Mouse (Mus musculus) induced T-regulatory cell, adult 2 months (primary cell): Measurements from ENCODE around the gene Vipas39.
"Not testable (repeated sequence)": the region's sequence is repeated elsewhere in the genome, so short reads cannot be mapped to it uniquely, and the experiment has no call there.

ENCODE experiments used
- DNase-seq: peaks from one replicate; pipeline ENCODE4 v3.0.0-alpha.2; 2012; ENCODE audit warnings: low read depth

Gene Vipas39

DNA sequence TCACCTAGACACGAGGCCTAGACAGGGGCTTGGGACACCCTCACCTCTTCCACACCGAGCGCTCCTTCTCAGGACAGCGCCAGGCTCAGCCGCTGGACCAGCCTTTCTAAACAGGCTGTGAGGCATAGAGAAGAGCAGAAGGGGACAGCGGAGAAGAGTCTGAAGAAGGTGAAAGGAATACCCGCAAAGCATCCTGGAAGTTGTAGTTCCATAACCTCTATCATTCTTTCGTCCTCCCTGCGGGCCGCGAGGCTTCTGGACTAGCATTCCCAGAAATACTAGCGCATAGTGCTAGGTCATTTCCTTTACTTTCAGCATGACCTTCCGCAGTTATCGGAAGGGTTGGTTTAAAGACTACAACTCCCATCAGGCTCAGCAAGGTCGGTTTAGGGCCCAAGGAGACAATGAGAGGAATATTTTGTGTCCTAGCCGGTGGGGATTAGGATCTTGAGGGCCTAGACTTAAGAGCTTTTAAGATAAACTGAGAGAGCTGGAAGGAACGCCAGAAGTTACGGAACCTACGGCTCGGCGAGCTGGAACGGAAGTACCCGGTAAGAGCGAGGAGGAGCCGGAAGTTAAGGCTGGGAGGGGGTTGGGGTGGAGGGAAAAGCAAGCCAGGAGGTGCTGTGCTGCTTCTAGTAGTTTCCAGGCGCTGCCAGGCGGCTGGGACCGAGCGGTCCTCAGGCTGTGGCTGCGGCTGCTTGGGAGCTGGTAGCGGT, at the start of gene Vipas39, which contains the start of gene Ahsa1:
Vipas39 (minus strand) TSS at position 149 of the 719 bp plus-strand sequence.
Ahsa1 (plus strand) TSS at position 372 of the 719 bp plus-strand sequence.
- peak; percentile 97 for DNase-seq

DNA sequence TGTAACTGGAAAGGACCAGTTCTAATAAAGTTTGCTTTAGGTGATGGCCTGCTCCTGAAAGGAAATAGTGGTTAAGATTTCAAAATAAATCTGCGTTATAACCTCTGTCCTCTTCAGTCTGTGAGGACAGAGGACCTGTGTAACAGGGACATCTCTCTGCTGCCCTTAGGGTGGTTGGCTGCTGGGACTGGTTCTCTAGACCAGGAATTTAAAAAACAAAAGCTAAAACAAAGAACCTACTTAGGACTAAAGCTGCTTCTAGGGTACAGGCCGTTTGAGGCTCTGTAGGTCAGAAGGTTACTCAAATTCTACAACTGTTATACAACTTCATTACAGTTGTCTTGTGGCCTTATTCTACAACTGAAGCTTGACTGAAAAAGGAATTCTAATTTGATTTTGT, 47.0 kb upstream of the Vipas39 start:
- DNase-seq = no peak

DNA sequence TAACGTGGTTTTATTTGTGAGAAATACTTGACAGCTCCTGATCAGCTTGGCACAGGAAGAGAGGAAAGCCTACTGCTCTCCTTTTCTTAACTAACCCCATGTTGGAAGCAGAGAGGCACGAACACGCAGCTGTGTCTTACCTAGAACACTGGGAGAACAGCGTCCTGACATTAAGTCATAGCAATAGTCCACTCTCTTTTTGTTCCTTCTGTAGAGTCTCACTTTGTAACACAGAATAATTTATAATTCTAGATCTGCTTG, 40.5 kb upstream of the Vipas39 start:
- not testable (repeated sequence) for DNase-seq

DNA sequence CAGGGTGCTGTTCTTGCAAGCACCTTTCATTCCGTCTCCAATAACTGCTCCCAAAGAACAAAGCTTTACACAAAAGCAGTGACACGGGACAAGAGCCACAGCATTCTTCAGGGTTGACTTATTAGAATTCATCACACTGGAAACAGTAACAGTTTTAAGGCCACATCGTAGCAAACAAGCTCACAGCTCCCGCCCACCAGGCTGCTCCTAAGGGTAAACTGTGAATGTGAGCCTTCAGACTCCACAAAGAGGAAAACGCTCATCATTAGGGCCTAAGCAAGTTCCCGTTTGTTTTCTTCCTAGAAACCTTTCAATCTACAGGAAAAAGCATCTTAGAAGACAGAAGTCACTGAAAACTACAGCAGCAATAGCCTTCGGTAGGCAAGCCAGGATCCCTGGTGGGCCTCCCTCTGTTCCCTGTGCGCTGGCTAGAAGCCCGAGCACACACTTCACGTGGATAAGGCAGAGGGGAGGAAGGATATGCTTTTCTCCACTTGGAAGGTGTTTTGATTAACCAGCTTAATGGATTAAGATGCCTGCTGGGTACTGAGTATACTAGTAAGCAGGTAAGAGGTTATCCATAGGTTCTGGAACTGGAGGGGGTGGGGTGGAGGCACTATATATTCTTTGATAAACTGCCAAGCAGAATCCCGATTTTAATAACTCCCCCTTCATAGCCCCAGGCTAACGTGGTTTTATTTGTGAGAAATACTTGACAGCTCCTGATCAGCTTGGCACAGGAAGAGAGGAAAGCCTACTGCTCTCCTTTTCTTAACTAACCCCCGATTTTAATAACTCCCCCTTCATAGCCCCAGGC, 39.9 kb upstream of the Vipas39 start:
- no peak for DNase-seq

DNA sequence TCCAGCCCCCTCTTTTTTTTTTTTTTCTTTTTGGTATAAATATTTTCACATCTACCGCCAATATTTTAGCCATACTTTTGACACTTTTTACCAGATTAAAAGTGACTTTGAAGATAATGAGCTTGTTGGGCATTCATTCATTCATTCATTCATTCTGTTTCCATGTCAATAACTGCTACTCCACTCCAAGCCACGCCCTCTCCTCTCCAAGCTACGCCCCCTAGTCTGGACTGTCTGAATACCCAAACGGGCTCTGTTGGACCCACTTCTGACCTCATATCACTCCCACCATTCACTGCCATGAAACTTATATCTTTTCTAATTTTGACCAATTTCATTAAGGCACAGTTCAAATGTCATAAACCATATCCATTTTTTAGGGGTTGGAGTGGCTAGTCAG, 35.1 kb upstream of the Vipas39 start:
- DNase-seq = no peak

DNA sequence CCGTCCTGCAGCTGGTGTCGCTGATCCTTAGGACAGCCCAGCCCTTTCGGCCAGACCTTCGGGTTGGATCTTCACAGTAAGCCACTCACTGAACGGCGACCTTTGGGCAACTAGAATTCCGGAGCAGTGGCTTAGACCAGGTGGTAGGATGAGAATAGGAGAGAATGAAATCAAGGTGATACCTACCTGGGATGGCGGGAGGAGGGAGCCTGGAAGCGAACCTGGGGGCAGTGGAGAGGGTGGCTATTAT, 34.3 kb upstream of the Vipas39 start:
- peak; percentile 29 for DNase-seq

DNA sequence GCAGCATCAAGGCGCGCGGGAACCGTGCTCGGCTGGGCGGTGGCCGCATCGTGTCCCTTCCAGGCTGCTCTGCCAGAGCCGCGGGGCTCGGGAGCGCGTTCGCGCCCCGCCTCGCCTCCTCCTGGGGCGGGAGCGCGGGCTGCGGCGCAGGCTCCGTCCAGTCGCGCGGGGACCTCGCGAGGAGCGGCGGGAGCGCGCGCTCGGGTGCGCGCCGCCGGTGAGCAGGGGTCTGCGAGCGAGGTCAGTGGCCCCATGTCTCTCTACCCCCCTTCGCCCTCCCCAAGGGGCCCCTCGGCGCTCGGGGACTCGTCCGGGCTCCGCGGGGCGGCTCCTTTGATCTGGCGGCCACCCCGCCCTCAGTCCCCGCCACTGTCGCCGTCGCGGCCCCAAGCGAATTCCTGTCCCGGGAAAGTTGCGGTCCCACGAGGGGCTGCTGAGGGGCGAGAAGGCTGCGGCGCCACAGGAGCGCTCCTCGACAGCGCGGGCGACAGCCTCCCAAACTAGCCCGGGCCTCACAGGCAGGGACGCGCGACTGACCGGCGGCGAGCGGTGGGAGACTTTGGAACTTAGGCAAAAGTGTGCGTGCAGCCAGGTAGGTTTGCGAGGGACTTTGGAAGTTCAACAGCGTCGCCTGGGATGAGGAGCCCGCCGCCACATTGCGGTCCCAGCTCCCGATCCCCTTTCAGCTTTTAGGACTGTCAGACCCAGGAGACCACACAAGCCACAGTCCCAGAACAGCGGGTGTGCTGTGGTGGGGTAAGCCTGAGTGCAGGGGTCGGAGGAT, 33.8 kb upstream of the Vipas39 start, which contains the start of gene Ism2:
Ism2 (minus strand) TSS at position 49 of the 784 bp plus-strand sequence.
- no peak for DNase-seq

DNA sequence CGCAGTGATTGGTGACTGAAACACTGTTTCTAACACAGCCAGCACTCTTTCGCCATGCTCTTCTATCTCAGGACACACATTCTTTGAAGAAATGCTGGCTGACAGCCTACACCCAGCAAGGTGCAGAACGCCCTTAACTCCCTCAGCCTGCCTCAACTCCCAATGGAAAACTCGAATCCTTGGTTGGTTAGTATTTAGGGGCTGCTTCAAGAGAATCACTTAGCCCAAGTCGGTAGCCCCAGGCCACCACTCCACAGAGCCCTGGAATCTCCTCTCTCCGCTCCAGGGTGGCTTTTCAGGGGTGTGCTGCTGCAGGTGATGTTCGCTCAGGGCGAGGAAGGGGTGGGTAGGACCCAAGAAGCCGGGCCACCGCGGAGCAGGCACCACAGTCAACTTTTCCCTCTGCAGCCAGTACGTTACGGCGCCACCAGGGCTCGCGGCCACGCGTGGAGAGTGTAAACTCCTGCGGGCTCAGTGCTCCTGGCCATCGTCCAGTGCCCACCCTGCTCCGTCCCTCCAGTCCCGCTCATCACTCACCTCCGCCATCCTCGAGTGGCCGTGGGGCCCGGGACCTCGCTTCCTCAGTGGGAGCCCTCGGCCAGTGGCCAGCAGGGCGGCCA, 33.1 kb upstream of the Vipas39 start:
- DNase-seq = peak; percentile 35

DNA sequence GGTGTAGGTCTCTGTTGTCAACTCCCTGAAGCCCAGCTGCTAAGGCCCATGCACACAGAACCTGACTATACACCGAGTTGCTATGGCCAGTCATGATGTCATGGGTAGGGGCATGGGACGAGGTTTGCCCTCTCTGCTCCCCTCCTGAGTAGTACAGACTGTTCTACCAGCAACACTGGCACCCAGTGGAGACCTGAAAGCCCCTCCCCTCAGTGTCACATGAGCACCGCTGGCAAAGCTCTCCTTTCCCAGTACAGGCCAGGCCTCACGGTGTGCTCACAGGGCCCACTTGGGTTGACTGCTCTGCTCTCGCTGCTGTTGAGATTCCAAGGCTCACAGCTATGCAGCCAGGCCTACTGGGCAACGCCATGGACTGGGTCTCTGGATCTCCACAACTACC, 27.9 kb upstream of the Vipas39 start:
- DNase-seq = no peak

DNA sequence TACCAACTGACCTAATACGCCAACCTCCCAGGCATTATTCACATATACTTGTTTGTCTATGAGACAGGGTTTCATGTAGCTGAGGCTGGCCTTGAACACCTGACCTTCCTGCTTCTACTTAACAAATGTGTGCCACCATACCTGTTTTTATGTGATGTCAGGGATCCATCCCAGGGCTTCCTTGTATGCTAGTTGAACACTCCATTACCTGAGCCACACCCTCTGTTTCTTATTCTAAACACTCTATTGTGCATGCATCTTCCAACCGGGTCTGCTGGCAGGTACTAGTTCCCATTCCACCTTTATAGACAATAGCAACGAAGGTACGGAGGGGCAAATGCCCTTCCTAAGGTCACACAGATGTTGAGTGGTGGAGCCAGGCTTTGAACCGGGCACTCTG, 23.0 kb upstream of the Vipas39 start:
- no peak for DNase-seq

DNA sequence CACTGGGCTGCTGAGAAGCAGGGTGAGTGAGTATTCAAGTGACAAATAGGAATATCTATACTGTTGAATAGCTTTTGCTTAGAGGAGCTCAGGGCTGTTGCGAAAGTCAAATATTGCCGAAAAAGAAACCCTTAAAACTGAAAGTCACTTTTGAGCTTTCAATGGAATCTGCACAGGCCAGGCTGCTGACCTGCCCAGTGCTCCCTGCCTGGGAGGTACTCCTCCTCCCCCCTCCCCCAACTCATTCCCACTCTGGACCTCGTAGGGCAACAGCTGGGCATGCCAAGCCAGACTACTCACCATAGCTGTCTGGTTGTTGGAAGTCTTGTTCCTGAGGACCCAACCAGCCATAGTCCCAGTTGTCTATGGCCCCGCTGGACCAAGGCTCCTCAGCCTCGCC, 18.7 kb upstream of the Vipas39 start:
- DNase-seq = no peak

DNA sequence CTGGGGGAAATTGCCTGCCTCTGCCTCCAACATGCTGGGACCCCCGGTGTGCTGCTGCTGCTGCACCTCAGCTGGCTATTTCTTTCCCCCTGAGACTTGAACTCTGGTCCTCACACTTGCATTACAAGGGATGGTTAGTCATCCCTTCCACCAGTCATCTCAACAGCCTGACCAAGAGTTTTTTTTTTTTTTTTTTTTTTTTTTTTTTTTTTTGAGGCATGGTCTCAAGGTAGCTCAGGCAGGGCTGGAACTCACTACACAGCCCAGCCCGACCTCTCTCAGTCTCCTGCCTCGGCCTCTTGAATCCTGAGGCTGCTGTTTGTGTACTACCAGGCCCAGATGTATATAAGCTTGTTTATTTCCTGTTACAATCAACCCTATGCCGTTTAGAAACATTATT, 18.2 kb upstream of the Vipas39 start:
- no peak for DNase-seq

DNA sequence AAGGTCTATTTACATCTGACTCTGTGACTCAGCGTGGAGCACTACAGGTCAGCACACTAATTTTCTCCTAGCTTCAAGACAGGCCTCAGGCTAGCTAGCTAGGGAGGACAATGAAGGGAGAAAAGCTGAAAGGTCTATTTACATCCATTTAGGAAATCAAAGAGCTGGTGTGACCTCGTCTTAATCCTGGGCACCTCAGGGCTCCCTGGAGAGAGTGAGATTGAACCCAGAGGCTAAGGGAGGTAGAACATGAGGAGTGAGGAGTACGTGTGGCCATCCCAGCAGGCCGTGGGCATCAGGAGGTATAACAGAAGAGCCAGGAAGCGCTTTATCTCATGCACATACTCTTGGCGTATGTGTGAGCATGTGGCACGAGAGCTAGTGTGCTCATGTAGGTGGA, 17.6 kb upstream of the Vipas39 start:
- DNase-seq = no peak

DNA sequence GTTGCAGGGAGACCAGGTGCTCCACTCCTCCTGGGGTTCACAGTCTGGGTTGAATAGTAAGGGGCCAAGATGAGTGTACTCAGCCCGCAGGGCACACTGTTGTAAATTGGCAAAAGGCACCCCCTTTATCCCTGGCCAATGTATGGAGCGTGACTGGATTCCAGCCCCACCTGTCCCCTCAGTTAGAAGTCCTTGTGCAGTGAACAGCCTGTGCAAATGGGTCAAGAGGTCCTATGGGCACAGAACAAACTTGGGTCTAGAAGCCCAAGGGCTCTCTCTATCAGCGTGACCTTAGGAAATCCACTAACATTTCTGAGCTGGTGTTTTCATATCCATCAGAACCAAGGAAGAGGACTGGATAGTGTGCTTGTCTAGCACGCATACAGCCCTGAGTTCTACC, 16.7 kb upstream of the Vipas39 start:
- DNase-seq = no peak

DNA sequence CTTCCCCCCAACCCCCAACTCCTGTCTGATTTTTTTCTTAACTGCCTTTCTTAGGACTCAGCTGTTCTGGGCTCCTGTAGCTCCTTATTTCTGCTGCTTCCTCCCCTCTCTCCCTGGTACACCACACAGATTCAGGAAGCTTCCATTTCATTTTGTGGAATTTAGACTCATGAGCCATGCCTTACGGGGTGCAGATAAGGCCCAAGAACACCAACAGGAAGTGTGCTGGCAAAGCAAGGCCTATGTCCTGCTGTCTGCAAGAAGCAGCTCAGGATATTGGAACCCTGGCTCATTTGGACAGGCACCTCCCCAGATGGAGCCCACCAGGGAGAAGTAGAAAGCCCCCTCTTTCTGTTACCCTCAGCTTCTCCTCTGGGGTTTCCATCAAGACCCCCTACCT, 15.7 kb upstream of the Vipas39 start:
- DNase-seq = no peak

DNA sequence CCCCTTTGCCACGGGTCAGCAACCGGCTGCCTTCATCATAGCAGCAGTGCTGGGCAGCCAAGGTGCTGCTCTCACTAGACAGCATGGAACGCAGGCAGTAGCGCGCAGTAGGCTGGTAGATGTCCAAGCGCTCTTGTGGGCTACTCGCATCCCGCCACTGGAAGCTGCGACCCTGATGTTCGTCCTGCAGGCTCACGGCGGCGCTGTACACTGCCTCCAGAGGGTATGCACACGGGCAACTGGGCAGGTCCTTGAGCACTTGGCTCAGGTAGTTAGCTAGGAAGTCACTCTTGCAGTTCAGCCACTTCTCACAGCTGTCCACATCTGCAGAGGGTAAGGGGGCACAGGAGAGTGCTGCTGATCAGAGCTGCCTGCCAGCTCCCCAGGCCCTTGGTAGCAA, 13.8 kb upstream of the Vipas39 start:
- DNase-seq = no peak

DNA sequence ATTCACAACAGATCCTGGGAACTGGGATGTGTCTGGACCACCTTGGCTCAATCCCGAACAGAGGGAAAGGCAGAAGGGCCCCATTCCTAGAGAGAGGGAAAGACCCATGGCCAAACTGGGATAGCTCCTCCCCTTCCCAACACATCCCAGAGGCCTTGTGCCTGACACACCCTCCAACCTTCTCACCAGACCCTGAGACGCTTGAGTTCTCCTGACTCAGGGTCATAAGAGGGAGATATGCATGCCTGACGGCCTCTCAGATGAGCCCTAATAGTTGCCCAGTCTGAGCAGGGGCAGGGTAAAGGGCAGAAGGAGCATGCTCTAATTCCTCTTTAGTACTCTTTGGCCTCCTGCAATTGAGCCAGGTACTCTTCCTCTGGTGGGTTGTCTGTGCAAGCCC, 13.3 kb upstream of the Vipas39 start:
- no peak for DNase-seq

DNA sequence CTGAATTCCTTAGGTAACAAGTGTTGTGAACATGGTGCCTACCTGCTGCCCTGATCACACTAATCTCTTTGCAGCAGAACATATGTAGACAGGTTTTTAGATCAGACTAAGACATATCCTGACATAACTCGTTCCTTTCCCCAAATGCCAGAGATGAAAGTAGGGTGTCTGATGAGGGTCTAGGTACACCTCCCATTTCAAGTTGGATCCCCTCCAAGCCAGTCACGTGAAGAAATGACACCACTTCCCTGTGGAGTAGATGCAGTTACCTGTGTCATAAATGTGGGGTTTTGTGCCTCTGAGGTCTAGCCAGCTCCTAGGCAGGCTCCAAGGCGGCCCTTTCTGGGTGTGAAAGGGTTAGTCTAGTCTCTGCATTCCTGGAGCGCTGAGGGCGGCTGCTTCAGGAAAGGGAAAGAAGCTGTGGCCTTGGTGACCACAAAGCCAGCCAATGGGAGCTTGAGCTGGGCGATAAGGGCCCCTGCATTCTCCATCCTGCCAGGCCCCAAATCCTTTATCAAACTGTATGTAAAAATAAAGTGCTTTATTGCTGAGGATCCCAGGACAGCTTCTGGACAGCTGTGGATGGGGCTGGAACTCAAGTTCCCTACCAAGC, 12.2 kb upstream of the Vipas39 start:
- no peak for DNase-seq

DNA sequence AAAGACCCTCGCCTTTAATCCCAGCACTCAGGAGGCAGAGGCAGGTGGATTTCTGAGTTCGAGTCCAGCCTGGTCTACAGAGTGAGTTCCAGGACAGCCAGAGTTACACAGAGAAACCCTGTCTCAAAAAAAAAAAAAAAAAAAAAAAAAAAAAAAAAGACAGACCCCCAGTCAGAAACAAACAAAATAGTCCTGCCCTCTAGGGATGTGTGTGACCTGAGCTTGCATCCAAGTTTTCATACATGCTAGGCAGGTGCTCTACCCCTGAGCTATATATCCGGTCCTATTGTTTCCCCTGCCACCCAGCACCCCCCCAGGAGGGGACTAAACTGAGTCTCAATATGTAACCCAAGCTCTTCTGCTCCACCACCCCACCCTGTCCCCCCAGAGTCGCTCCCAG, 11.2 kb upstream of the Vipas39 start:
- DNase-seq = not testable (repeated sequence)

DNA sequence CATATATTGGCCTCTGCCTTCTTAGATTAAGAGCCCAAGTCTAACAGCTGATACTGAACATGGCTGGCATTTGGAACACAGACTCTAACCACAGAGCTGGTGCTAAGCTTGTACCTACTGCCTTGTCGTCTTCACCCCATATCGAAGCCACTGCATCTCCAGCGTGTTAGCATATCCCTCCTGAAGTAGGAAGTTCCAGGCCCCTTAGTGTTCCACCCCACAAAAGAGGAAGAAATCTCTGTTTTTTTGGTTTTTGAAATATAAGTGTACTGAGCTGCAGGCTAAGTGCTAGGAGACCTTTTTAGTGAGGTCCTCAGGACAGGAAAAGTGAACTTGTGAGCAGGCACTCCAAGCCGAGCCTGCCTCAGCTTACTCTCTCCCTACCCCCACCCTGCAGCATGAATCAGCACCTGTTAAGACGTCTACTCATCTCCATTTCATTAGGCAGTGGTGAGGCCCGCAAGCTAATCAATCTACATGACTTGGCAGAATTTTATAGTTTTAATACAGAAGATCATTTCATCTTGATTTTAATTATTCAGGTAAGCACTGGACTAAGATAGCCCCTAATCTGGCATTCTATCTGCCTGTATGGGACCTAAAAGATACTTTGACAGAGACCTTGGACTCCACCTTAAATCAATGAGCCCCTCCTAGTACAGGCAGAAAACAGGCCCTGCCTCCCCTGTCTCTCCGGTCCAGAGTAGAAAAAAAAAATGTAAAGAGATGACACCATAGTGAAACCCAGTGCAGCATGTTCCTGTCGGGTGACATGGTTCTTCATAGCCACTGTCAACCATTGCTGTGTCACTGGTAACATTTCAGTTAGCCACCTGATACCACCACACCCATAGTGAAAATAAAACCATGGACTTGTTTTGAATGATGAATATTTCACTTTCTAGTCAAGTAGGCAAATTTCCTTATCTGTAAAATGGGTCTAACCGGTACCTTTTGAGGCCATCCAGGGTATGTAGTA, 9.1 kb upstream of the Vipas39 start:
- no peak for DNase-seq

DNA sequence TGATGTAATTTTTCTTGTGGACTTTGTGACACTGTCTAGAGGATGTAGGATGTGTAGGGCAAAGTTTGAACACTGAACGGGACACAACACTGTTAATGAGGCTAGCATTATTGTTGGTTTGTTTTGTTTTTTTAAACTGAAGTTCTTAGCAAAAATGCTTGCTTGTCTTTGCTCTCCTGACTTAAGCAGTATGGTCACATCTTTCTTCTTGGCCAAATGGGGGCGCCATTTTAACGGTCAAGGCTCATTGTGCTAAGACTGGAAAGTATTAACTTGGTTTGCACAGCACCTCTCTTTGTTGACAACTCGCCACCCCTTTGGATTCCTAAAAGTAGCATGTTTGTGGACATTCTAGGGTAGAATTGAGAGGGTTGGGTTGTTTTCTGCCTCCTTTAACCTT, 1.6 kb upstream of the Vipas39 start:
- DNase-seq = peak; percentile 58
